Mouse (Mus musculus): Measurements from ENCODE around the gene Heatr1. TPM values are rescaled to one million over a fixed set of nuclear protein-coding genes. Genes with fewer than 3 reads are reported as not detected.
"Not testable (repeated sequence)": the region's sequence is repeated elsewhere in the genome, so short reads cannot be mapped to it uniquely, and the experiment has no call there.

Heatr1 gene
- total and polyA plus RNA-seq, 2 experiments from 2014 or later = 6.0 to 17.8 TPM

- H3K4me1 ChIP-seq (ENCODE audit: insufficient read depth) = peaks cover 10% of the 10 kb centered on the region
- peak overlapping the region; percentile 75 for H3K9ac ChIP-seq
- peak; percentile 64 for ATAC-seq
- TF ChIP-seq CTCF (IDR thresholded peaks at IDR 0.05; ENCODE audit: low read depth) = no peak
- H3K27ac ChIP-seq (ENCODE audit: low read depth, low read length) = no peak overlapping the region
- DNase-seq = peak; percentile 29
- H3K4me2 ChIP-seq (ENCODE audit: low read depth) = peak overlapping the region; percentile 86
- 3% methylated on average over 7 of the region's 7 CpGs for WGBS
- 0 out of 2 replicates have a peak, but pooled peaks cover 2% of the 10 kb centered on the region for H3K36me3 ChIP-seq (ENCODE audit: insufficient read depth)
- H3K9me3 ChIP-seq (ENCODE audit: low read length) = no peaks in the 10 kb centered on the region
- H3K4me3 ChIP-seq (ENCODE audit: low read depth, low read length) = peak overlapping the region; percentile 76
- H3K27me3 ChIP-seq (ENCODE audit: insufficient read depth, low read length) = no peaks in the 10 kb centered on the region
These were observed 66.9 kb downstream of the Heatr1 start for GRCm38 (mm10) chr13:12461730-12462119.

GRCm38 (mm10) chr13:12462623-12463022 lies 67.8 kb downstream of the Heatr1 start:
- no peak overlapping the region for H3K4me3 ChIP-seq (ENCODE audit: low read depth, low read length)
- peaks cover 10% of the 10 kb centered on the region for H3K4me1 ChIP-seq (ENCODE audit: insufficient read depth)
- H3K9ac ChIP-seq = no peak overlapping the region
- 84% methylated on average over 4 of the region's 4 CpGs for WGBS
- H3K27me3 ChIP-seq (ENCODE audit: insufficient read depth, low read length) = no peaks in the 10 kb centered on the region
- TF ChIP-seq CTCF (IDR thresholded peaks at IDR 0.05; ENCODE audit: low read depth) = no peak
- no peak overlapping the region for H3K27ac ChIP-seq (ENCODE audit: low read depth, low read length)
- DNase-seq (no peak), ATAC-seq (no peak)
- no peaks in the 10 kb centered on the region for H3K9me3 ChIP-seq (ENCODE audit: low read length)
- H3K4me2 ChIP-seq (ENCODE audit: low read depth) = no peak overlapping the region
- no peaks in the 10 kb centered on the region for H3K36me3 ChIP-seq (ENCODE audit: insufficient read depth)

- not testable (repeated sequence) for H3K9ac ChIP-seq; H3K27ac ChIP-seq (ENCODE audit: low read depth, low read length); DNase-seq; H3K27me3 ChIP-seq (ENCODE audit: insufficient read depth, low read length); H3K4me2 ChIP-seq (ENCODE audit: low read depth); ATAC-seq; H3K9me3 ChIP-seq (ENCODE audit: low read length); H3K4me3 ChIP-seq (ENCODE audit: low read depth, low read length); H3K36me3 ChIP-seq (ENCODE audit: insufficient read depth)
- WGBS = 84% methylated on average over 6 of the region's 6 CpGs
- H3K4me1 ChIP-seq (ENCODE audit: insufficient read depth) = peaks cover 10% of the 10 kb centered on the region
These were observed 69.3 kb downstream of the Heatr1 start for GRCm38 (mm10) chr13:12464159-12464558.

DNA sequence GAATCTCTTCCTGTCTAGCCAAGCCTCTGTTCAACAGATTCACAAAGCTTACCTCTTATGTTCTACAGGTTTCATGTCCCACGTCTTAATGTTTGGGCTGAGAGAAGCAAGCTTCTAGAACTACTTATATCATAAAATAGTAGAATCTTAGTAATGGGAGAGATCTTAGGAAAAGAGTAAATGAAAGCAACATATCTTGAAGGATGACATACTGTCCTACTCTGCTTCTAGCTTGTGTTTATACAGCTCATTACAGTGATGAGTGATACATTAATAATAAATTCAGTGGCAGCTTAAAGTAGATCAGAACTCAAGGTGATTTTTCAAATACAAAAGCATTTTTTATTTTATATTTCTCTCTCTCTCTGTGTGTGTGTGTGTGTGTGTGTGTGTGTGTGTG lies 70.0 kb downstream of the Heatr1 start, which contains the start of gene Lgals8:
Gene Lgals8, minus strand, starts transcription at position 101 of the 400 bp plus-strand sequence.
- no peak within 1 kb of the TSS for H3K4me2 ChIP-seq (ENCODE audit: low read depth)
- no peak for TF ChIP-seq CTCF (IDR thresholded peaks at IDR 0.05; ENCODE audit: low read depth)
- H3K4me1 ChIP-seq (ENCODE audit: insufficient read depth) = peaks cover 7% of the 10 kb centered on the region
- H3K9me3 ChIP-seq (ENCODE audit: low read length) = no peaks in the 10 kb centered on the region
- ATAC-seq (no peak), DNase-seq (no peak)
- H3K27ac ChIP-seq (ENCODE audit: low read depth, low read length) = no peak within 1 kb of the TSS
- no peak within 1 kb of the TSS for H3K9ac ChIP-seq
- no peak within 1 kb of the TSS for H3K4me3 ChIP-seq (ENCODE audit: low read depth, low read length)
- no peaks in the 10 kb centered on the region for H3K27me3 ChIP-seq (ENCODE audit: insufficient read depth, low read length)
- WGBS = 86% methylated on average over 1 of the region's 1 CpGs
- no peaks in the 10 kb centered on the region for H3K36me3 ChIP-seq (ENCODE audit: insufficient read depth)

- no peak for TF ChIP-seq CTCF (IDR thresholded peaks at IDR 0.05; ENCODE audit: low read depth)
- DNase-seq = no peak
- no peak overlapping the region for H3K27ac ChIP-seq (ENCODE audit: low read depth, low read length)
- H3K27me3 ChIP-seq (ENCODE audit: insufficient read depth, low read length) = no peaks in the 10 kb centered on the region
- no peak overlapping the region for H3K4me2 ChIP-seq (ENCODE audit: low read depth)
- no peak overlapping the region for H3K4me3 ChIP-seq (ENCODE audit: low read depth, low read length)
- no peak for ATAC-seq
- 94% methylated on average over 1 of the region's 1 CpGs for WGBS
- no peak overlapping the region for H3K9ac ChIP-seq
- H3K4me1 ChIP-seq (ENCODE audit: insufficient read depth) = no peaks in the 10 kb centered on the region
- no peaks in the 10 kb centered on the region for H3K9me3 ChIP-seq (ENCODE audit: low read length)
- no peaks in the 10 kb centered on the region for H3K36me3 ChIP-seq (ENCODE audit: insufficient read depth)
These were observed 73.7 kb downstream of the Heatr1 start for GRCm38 (mm10) chr13:12468488-12468887.

- Histone ChIP-seq H3K9me3 (ENCODE audit: low read length) (no peaks in the 10 kb centered on the region), H3K9ac (no peak overlapping the region), H3K27me3 (ENCODE audit: insufficient read depth, low read length) (no peaks in the 10 kb centered on the region), H3K4me1 (ENCODE audit: insufficient read depth) (no peaks in the 10 kb centered on the region), H3K4me3 (ENCODE audit: low read depth, low read length) (no peak overlapping the region), H3K36me3 (ENCODE audit: insufficient read depth) (no peaks in the 10 kb centered on the region), H3K4me2 (ENCODE audit: low read depth) (no peak overlapping the region), H3K27ac (ENCODE audit: low read depth, low read length) (no peak overlapping the region)
- ATAC-seq (peak; percentile 88), DNase-seq (peak; percentile 90)
- peak; percentile 94 for TF ChIP-seq CTCF (IDR thresholded peaks at IDR 0.05; ENCODE audit: low read depth)
- WGBS = 30% methylated on average over 8 of the region's 8 CpGs
These were observed 79.0 kb downstream of the Heatr1 start for GRCm38 (mm10) chr13:12473724-12474378.

DNA sequence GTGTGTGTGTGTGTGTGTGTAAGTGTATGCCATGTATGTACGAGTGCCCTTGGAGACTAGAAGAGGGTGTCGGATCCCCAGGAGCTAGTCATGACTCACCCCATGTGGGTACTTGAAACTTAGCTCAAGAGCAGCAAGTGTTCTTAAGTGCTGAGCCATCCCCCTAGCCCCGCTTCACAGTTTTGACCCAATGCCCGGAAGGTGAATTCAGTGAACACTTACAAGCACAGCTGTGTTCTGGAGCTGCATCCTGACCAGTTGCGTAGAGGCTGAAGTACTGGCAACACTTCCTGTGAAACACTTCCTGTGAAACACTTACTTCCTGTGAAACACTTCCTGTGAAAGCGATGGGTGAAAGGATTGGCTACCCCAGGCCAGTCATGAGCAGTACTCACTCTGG lies 80.4 kb downstream of the Heatr1 start:
- H3K36me3 ChIP-seq (ENCODE audit: insufficient read depth) = no peaks in the 10 kb centered on the region
- no peak overlapping the region for H3K27ac ChIP-seq (ENCODE audit: low read depth, low read length)
- no peak for DNase-seq
- 85% methylated on average over 6 of the region's 6 CpGs for WGBS
- ATAC-seq = no peak
- H3K4me1 ChIP-seq (ENCODE audit: insufficient read depth) = no peaks in the 10 kb centered on the region
- H3K9me3 ChIP-seq (ENCODE audit: low read length) = no peaks in the 10 kb centered on the region
- no peaks in the 10 kb centered on the region for H3K27me3 ChIP-seq (ENCODE audit: insufficient read depth, low read length)
- H3K4me2 ChIP-seq (ENCODE audit: low read depth) = no peak overlapping the region
- no peak overlapping the region for H3K4me3 ChIP-seq (ENCODE audit: low read depth, low read length)
- no peak overlapping the region for H3K9ac ChIP-seq
- no peak for TF ChIP-seq CTCF (IDR thresholded peaks at IDR 0.05; ENCODE audit: low read depth)

All from forebrain, postnatal 0 days (tissue).